Mouse (Mus musculus): ENCODE data around the gene Eif2ak4.

Eif2ak4 gene

DNA sequence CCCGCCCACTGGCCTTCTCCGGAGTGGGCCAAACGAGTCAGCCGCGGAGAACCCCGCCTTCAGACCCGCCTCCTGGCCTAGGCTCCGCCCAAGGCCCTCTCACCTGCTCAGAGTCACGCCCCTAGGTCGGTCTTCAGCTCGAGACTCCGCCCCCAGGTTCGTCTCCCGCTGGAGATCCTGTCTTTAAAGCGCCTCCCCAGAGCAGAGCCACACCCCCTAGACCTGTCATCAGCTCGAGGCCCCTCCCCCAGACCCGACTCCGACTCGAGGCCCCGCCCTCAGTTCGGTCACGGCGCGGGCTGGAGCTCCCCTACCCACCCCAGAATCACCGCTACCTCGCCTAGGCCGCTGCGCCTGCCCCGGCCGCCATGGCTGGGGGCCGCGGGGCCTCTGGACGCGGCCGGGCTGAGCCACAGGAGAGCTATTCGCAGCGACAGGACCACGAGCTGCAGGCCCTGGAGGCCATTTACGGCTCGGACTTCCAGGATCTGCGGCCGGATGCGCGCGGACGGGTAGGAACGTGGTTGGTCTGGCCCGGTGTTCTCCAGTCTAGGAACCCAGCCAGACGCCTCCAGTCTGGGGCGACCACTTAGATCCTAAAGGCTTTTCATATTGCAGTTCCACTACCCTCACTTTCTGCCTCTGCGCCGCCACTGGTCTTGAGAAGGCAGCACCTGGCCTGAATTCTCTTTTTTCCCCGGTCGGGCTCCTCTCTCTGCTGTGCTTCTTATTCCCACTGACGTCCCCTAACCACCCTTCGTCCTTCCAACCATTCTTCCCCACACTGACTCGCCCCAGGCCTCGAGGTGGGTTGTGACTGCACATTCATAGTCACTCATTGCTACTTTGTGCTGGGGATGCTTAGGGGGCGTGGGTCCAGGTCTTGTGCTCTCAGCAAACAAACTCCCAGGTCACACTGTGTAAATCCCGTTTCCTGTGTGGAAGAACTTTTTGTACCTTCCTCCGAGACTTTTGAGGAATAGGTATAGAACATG is at the start of gene Eif2ak4:
Gene Eif2ak4, plus strand, starts transcription at position 278 of the 995 bp plus-strand sequence.
- DNase-seq: peak; percentile 100

DNA sequence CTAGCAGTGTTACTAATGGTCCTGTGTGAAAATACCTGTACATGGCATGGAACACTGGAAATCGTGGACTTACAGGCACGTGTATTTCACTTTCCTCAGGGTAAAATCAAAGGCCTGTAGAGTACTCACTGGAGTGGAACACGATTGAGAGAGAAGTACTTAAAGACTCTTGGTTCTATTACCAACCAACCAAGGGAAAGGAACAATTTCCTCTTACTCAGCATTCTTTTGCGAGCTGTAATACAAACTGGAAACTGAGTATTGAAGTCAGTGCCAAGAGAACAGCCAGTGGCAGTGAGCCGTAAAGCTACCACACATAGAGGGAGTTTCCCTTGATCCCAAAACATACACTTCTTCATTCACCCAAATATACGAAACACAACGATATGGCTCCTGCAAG is 47.1 kb upstream of the Eif2ak4 start:
- DNase-seq: no peak

DNA sequence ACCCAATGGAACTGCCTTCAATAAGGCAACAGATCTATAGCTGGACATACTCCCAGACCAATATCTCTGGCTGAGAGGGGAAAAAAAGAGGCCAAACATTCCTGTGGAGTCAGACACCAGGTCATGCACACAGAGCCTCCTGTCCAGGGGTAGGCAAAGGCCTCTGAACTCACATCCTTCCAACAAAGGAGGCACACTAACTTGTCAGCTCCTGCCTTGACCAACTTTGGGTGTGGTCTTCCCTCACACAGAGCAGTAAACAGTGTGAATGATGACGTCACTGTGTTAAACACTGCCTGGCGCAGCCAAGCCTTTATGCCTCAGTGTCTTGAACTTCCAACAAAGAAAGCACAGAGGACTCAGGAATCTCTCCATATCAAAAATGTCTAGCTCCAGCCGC is 44.5 kb upstream of the Eif2ak4 start:
- DNase-seq: no peak

DNA sequence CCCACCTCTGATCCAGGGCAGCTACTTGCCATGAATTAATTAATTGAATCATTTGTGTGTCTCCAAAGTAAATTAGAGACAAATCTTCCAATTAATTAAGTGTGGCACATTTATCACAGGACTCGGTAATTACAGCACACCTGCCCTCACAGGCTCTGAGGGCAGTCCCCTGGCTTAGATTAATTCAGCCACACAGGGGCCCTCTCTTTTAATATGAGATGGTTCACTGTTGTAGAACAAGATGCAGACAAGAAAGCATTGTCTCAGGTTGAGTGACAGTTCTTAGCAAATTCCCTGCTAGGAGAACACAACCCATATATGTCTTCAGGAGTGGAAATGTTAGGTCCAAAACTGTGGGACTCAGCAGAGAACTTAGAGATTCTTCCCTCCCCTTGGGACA is 42.9 kb upstream of the Eif2ak4 start:
- DNase-seq: no peak

DNA sequence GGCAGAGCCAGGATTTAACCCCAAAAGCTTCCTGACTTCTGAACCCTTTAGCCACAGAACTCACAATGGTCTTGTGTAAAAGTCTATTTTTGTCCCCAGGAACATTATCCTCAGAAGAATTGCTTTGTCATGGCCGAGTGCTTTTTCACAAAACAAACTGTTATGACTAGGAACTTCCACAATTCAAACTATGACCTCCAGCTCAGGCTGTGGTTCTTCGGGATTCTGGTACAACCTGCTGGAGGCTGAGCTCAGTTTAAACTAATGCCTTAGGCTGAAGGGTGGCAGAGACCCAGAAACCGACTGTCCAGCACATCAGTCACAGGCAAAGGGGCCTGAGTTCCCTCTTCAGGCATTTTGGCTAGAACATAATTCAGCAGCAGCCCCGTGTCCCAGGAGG is 34.9 kb upstream of the Eif2ak4 start:
- DNase-seq: no peak

DNA sequence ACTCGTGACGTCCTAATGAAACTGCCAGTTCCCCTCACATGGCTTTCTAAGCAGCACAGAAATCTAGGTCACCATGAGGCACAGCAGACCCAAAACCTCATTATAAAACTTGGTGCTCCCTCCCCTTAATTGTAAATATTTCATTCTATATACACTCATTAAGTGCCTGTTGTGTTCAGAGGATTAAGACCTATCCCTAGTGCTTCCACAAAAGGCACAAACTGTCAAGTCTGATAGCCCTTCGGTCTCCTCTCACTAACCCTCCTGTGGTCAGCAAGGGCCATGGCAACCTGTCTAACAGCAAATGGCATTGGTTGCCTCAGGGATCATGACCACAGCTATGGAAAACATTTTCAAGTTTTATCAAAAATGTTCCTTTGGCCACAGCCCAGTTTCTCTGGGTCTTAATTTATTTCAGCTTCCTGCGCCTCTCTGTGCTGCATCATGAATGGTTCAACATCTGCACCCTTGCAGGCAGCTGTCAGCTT is 34.5 kb upstream of the Eif2ak4 start:
- DNase-seq: no peak

DNA sequence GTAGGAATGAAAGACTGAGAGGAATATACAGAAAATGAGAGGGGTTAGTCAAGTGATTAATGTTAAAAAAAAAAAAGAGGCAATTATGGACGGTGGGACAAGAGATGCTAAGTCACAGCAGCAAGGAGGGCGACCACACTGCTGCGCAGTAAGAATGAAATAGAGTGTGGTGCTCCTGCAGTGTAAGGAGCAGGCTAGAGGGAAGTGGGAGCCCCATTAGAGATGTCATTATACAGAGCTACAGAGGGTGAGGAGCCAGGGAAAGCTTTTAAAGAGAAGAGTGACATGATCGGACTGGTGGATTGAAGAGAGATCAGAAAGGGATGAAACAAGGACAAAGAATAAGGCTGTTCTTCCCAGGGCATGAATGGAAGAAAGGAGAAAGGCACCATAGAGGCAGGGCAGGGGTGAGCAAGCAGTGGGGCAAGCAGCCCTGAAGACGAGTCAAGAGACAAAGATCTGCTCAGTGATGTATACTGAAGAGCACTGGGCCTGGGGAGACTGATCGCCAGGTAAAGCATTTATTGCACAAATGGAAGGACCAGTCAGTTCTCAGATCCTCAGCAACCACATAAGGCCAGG is 33.2 kb upstream of the Eif2ak4 start:
- DNase-seq: no peak

DNA sequence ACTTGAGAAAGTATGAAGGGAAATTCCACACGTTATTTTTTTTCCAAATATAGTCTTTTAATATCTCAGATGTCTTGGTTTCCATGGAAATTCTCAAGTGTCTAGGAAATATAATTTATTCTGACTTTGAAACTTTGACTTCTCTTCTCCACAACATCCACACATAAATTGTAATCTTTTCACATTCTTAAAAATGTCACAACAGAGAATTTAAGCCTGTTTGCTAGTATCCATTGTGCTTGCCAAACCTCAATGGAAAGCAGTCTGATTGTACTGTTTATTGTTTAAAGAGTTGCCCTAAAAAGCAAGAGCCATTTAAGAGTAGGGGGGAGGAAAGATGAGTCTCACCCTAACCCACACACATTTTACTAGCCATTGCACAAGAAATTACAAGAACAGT is 16.6 kb upstream of the Eif2ak4 start:
- DNase-seq: no peak

DNA sequence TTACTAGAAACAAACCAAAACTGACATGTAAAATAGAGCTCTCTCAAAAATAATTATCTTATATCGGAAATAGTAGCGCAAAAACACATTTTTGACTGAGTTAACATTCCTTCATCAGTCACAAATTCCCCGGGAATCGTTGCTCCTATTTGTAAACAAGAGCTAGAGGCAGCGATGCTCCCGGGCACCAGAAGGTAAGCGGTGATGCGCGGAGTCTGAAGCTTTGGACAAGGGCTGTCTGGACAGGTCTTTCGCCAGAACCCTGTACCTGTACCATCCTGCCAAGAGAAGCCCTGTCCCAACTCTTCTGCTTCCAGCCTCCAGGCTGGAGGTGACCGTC is 15.9 kb upstream of the Eif2ak4 start:
- no peak for DNase-seq

DNA sequence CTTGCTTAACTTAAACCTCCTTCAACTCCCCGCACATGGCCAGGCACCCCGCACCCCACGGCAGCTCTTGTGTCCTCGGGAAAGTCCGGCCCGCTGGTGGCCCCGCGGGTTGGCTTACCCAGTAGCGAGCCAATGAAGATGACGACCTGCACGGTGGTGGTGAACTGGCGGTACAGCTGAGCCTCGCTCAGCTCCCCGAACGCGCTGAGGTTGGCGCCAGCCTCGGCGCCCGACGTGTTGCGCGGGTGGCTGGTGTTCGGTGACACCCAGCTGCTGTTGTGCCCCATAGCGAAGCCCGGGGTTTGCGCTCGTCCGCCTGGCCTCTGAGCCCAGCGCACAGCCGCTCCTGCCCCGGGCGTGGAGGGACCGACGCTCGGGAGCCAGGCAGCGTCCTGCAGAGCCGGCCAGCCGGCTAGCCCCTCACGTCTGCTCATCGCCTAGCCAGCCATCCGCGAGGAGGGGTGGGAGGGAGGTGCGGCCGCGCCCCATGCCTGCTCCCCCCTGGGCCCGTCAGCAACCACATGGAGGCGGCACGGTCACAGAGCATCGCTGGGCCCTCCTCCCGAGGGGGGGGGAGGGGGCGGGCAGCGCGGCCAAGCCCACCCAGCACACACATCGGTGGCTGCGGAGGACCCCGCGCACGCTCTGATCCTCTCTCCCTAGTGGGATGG is 15.4 kb upstream of the Eif2ak4 start, which contains the start of gene Gpr176:
Gene Gpr176, minus strand, starts transcription at position 519 of the 671 bp plus-strand sequence.
- peak; percentile 76 for DNase-seq

DNA sequence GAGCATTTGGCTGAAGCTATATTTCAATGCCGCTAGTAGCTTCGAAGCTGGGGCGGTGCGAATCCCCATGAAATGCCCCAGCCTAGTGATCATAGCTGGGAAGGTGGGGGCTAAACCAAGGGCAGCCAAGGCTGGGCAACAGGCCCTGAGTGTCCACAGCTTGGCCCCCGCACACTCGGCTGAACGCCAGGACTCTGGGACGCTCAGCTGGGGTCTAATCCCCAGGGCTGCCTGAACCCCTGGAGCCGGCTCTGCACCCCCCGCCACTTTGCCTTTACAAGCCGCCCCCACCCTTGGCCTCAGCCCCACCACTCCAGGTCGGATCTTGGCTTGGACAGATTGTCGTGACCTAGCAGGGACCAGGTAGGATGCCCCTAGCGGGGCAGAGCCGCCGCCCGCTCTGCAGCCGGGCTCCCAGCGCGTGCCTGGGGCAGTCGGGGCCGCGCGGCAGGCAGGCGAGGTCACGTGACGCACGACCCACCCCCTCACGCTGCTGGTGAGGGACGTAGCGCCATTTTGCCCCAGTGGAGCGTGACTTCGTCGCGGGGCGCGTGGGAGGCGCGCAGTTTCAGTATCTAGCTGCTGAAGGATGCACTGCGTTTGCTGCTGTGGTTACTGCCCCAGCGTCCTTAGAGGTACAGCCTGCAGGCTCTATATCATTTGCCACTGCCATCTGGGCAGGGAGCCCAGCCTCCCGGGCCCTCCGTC is 14.7 kb upstream of the Eif2ak4 start:
- peak; percentile 92 for DNase-seq

DNA sequence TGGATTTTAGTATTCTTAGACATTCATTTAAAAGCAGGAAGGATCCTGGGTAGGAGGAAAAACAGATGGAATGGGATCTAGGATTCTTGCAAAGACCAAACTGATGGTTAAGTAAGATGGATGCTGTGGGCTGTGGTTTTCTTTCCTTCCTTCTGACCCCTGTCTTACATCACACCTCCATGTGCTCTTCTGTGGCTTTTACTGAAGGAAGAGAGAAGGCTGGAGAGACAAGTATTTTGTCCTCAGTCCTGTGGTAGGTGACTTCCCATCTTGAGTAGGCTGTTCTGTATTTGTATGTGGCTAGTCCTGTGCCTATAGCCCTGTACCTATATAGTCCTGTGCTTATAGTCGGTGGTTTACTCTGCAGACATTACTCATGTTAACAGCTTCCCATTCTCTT is 12.9 kb upstream of the Eif2ak4 start:
- DNase-seq: no peak

DNA sequence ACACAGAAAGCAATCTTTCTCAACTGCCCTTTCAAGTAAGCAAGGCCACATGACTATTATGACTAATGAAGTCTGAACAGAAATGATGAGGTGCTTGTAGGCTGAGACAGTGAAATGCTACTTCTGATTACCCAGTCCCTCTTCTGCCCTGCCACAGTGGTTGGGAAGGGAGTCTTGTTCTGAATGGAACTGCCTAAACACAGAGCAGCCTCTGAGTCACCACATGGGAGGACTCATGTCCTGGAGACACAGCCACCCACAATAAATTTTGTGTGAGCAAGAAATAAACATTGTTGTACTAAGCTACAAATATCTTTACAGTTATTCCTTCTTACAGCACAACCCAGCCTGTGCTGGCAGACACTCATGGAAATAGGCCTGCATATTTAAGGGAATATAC is 12.5 kb upstream of the Eif2ak4 start:
- no peak for DNase-seq

DNA sequence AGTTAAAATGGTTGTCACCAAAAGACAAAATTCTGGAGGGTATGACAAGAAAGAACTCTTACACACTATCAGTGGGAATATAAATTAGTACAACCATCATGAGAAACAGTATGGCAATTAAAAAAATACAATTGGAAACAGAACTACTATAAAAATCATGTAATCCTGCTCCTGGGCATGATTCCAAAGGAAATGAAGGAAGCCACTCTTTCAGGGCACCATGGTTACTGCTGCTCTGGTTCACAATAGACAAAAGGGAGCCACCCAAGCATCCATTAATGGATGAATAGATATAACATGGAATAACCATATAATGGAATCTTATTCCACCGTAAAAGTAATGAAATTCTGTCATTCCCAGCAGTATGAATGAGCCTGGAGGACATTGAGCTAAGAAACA is 8.7 kb upstream of the Eif2ak4 start:
- DNase-seq: no peak

DNA sequence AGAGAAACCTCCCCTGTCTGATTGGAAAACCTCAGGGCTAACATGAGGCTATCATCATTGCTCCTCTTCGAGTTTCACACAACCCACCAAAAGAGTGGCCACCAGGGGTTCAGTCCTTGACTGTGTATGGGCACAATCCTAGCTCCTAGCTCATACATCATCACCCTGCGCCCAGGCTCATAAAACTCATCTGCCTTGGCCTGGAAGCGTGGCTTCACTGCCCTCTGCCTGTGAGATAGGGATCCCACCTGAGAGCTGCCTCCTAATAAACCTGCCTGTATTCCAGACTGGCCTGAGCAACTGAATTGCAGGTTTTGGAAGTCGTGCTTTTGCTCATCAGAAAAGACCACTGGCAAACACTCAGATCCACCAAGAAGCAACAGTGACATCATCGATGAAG is 5.0 kb upstream of the Eif2ak4 start:
- DNase-seq: no peak

DNA sequence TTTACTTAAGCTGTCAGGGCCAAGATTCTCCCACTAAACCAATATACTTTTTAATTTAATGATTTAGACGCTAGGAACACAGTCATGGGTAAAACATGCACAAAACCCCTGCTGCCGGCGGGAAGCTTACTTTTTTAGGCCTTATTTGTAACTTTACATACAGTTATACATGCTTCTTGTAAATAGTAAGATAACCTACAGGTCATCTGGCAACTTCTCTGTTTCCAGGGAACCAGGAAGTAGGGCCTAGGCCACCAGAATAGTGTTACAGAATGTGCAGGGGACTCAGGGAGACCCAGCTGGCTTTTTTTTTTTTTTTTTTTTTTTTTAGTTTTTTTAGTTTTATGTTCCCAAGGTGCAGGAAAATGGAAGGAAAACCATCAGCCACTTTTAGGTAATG is 1.2 kb downstream of the Eif2ak4 start:
- peak; percentile 19 for DNase-seq

DNA sequence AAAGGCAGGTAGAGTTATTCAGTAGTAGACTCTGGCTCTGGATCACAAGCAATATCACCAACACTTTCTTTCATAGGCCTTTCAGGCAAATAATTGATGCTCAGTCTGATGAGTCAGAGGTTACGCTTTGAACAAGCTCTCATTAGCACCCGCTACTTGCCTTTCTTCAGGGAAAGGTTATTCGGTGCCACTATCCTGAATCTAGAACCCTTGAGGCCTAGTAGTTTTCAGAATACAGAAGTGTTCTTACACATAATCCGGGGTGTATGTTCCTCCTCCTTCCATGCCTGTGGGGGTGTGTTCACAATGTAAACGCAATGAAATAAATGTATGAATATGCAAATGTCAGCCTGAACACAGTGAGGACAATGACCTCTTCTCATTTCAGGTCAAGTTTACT is 1.7 kb downstream of the Eif2ak4 start:
- peak; percentile 9 for DNase-seq

DNA sequence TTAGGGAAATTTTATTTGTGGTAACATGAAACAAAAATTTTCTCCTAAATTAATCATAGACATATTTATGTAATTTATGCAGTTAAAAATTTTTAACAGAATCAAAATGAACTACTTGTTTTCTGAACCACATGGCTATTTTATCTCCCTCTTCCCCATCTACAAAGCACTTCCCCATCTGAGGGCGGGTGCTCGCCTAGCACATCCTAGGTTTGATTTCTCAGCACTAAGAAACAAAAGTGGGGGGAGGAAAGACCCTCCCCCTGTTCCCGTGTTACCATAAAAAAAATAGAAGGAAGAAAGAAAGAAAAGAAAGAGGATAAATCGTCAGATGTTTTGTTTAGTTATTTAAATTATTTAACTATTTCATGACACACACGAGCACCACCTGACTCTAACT is 2.8 kb downstream of the Eif2ak4 start:
- no peak for DNase-seq

DNA sequence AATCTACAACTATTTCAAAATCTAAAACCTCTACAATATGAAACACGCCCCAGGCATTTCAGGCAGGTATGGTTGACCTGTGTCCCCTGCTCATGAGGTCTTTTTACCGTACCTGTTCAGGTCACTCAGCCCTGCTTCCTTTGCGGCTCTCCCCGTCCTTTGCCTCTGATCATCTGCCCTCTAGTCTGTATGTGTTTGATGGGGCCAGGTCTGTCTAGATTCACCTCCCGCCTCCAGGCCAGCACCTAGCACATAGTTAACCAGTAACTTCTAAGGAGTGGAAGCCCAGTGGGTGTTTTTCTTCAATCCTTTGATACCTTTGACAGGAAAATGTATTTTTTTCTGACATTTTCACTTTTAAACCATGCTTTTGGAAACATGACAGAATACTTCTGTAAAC is 11.3 kb downstream of the Eif2ak4 start:
- no peak for DNase-seq

DNA sequence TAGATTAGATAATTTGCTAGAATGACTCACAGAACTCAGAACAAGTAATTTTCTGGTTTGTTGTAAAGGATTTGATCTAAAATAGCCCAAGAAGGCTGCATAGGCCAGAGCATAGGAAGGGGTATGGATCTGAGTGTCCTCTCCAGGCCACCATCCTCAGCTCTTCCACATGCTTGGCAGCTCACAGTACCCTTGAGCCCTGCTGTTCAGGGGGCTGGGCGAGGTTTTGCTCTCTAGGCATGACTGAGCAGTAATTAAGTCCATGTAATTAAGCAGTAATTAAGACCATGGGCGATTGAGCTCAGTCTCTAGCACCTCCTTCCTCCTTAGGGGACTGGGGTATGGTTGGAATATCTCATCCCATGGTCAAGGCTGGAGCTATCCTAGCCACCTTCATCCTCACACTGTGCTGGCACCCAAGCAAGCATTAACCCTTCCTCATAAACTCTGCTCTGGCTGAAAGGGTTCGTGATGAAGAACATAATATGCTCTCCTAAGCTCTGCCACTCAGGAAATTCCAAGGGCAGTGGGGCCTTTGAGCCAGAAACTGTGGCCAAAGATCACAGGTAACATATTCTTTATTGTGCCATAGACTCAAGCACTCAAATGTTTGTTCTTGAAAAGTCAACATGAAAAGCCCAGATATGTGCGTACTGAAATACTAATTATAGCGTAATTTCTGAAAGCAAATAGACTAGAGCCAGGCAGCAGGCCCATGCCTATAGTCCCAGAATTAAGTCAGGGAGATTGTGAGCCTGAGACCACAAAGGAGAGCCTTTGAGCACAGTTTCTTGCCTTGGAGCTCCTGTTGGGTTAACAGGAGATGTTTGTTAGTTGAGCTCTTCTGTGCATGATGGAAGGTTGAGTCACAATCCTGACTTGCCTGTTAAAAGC is 13.7 kb downstream of the Eif2ak4 start:
- no peak for DNase-seq

DNA sequence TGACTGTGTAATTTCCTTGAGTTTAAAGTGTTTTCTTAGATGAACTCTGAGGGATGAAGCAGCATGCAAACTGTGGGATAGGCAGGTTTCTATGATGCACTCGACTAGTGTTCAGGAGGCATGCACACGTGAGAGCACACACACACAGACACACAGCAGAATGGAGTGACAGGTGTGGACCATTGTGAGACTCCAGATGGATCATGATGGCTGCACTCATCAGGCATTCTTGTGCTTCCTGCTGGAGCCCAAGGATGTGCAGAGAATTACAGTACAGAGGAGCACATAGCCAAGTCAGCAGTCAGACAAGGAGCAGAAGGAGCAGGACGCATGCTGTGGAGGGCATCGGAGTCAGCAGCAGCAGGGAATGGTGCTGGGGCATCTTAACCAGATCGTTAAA is 15.9 kb downstream of the Eif2ak4 start:
- peak; percentile 13 for DNase-seq

DNA sequence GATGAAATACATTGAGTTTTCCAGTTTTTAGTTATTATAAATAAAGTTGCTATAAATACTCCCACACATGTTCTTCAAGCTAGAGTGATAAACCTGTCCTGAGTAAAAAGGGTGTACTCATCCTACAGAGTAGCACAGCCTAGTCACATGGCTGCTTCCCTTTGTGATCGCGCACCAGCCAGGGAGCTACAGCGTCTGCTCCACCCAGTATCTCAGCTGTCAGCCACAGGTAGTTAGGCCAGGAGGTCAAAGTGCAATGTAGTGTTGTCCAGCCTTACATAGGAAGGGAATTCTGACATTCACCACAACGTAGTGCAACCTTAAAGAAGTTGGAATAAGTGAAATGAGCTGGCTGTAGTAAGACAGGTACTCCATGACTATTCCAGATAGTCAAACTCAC is 17.1 kb downstream of the Eif2ak4 start:
- DNase-seq: no peak
